Mouse (Mus musculus) forebrain, embryonic 11.5 days (tissue): ENCODE measurements around the gene Slx1b. TPM values are rescaled to one million over a fixed set of nuclear protein-coding genes. Genes with fewer than 3 reads are reported as not detected.

Source experiments
- ATAC-seq: fragments of 200-750 bp; cut with Nextera tagmentation; replicated peaks from 2 replicates; pipeline ENCODE4 v1.8.0; 2017; ENCODE audit warnings: moderate TSS enrichment; ENCODE audit not compliant: low FRiP score
- DNase-seq: peaks from one replicate; pipeline ENCODE4 v3.0.0-alpha.2; 2017; ENCODE audit warnings: low spot score
- H3K27ac ChIP-seq: fragments of 300-500 bp; sonication (generic); 2 replicates; pipeline ENCODE4 v1.5.1; 2014; ENCODE audit warnings: low read depth, low read length
- H3K27me3 ChIP-seq: fragments of 300-500 bp; sonication (generic); 2 replicates; pipeline ENCODE4 v1.6.1; 2014; ENCODE audit warnings: mild to moderate bottlenecking, low read length, mixed read lengths; ENCODE audit not compliant: control insufficient read depth, insufficient read depth
- H3K36me3 ChIP-seq: fragments of 300-500 bp; sonication (generic); 2 replicates; pipeline ENCODE4 v1.6.1; 2014; ENCODE audit warnings: mild to moderate bottlenecking, low read length, moderate library complexity, mixed read lengths; ENCODE audit not compliant: control insufficient read depth, insufficient read depth
- H3K4me1 ChIP-seq: fragments of 300-500 bp; sonication (generic); replicated peaks from 2 replicates; pipeline ENCODE4 v1.6.1; 2014; ENCODE audit warnings: low read length, mixed read lengths; ENCODE audit not compliant: control insufficient read depth, insufficient read depth
- H3K4me2 ChIP-seq: fragments of 300-500 bp; sonication (generic); 2 replicates; pipeline ENCODE4 v1.6.1; 2014; ENCODE audit warnings: low read depth, mild to moderate bottlenecking, low read length, moderate library complexity, mixed read lengths; ENCODE audit not compliant: severe bottlenecking
- H3K4me3 ChIP-seq: fragments of 300-500 bp; sonication (generic); 2 replicates; pipeline ENCODE4 v1.5.1; 2014; ENCODE audit warnings: low read depth, low read length
- H3K9ac ChIP-seq: fragments of 300-500 bp; sonication (generic); 2 replicates; pipeline ENCODE4 v1.6.1; 2014; ENCODE audit warnings: low read length
- H3K9me3 ChIP-seq: fragments of 300-500 bp; sonication (generic); 2 replicates; pipeline ENCODE4 v1.6.1; 2016; ENCODE audit warnings: low read length, mixed read lengths; ENCODE audit not compliant: control insufficient read depth
- WGBS: fragments of 180-500 bp; shearing (Covaris S2); extraction: QIAGEN DNeasy Blood & Tissue Kit; methylation state at CpG from one replicate; pipeline ENCODE4 v1.1.7; 2014; 5-methylcytosine and 5-hydroxymethylcytosine counted together
- polyA plus RNA-seq: library from polyadenylated mRNA; unstranded; fragments of >200 nt; fragmentation: Nextera tagmentation; extraction: Ambion mirVana; gene quantifications from 2 replicates; pipeline ENCODE4 v1.2.1, GENCODE M21; 2014

The Slx1b gene
- polyA plus RNA-seq, 1 experiment from 2014 or later: 13.1 TPM

GRCm38 (mm10) chr7:126725667-126726066 is 30.1 kb upstream of the Slx1b start:
- ATAC-seq (no peak), DNase-seq (no peak)
- 87% methylated on average over 5 of the region's 5 CpGs for WGBS
- no peaks in the 10 kb centered on the region for H3K9me3 ChIP-seq
- no peak overlapping the region for H3K4me3 ChIP-seq
- no peaks in the 10 kb centered on the region for H3K36me3 ChIP-seq
- H3K4me2 ChIP-seq: no peak overlapping the region
- no peak overlapping the region for H3K27ac ChIP-seq
- no peaks in the 10 kb centered on the region for H3K4me1 ChIP-seq
- no peak overlapping the region for H3K9ac ChIP-seq
- H3K27me3 ChIP-seq: no peaks in the 10 kb centered on the region

GRCm38 (mm10) chr7:126725077-126725476 is 29.5 kb upstream of the Slx1b start:
- no peak overlapping the region for H3K4me3 ChIP-seq
- 84% methylated on average over 3 of the region's 3 CpGs for whole genome bisulfite sequencing
- DNase-seq (no peak), ATAC-seq (no peak)
- no peaks in the 10 kb centered on the region for H3K9me3 ChIP-seq
- H3K4me1 ChIP-seq: no peaks in the 10 kb centered on the region
- H3K27me3 ChIP-seq: no peaks in the 10 kb centered on the region
- H3K4me2 ChIP-seq: no peak overlapping the region
- H3K36me3 ChIP-seq: no peaks in the 10 kb centered on the region
- H3K9ac ChIP-seq: no peak overlapping the region
- H3K27ac ChIP-seq: no peak overlapping the region

- Histone ChIP-seq H3K36me3 (no peaks in the 10 kb centered on the region), H3K4me1 (no peaks in the 10 kb centered on the region), H3K4me3 (no peak overlapping the region), H3K9me3 (no peaks in the 10 kb centered on the region), H3K9ac (no peak overlapping the region), H3K27me3 (no peaks in the 10 kb centered on the region), H3K4me2 (no peak overlapping the region), H3K27ac (no peak overlapping the region)
- DNase-seq (no peak), ATAC-seq (no peak)
- 93% methylated on average over 13 of the region's 13 CpGs for WGBS
Observed at GRCm38 (mm10) chr7:126721635-126722034, 26.1 kb upstream of the Slx1b start.

- Histone ChIP-seq H3K27ac (no peak overlapping the region), H3K9ac (no peak overlapping the region), H3K9me3 (no peaks in the 10 kb centered on the region), H3K27me3 (no peaks in the 10 kb centered on the region), H3K4me3 (no peak overlapping the region), H3K4me1 (no peaks in the 10 kb centered on the region), H3K4me2 (no peak overlapping the region), H3K36me3 (no peaks in the 10 kb centered on the region)
- WGBS: 95% methylated on average over 5 of the region's 5 CpGs
- DNase-seq (no peak), ATAC-seq (no peak)
Observed at GRCm38 (mm10) chr7:126718787-126719337, 23.3 kb upstream of the Slx1b start.

- no peak overlapping the region for H3K9ac ChIP-seq
- 89% methylated on average over 3 of the region's 3 CpGs for WGBS
- H3K9me3 ChIP-seq: no peaks in the 10 kb centered on the region
- no peak for ATAC-seq
- H3K36me3 ChIP-seq: no peaks in the 10 kb centered on the region
- H3K4me3 ChIP-seq: no peak overlapping the region
- H3K27ac ChIP-seq: no peak overlapping the region
- no peaks in the 10 kb centered on the region for H3K27me3 ChIP-seq
- DNase-seq: no peak
- H3K4me2 ChIP-seq: no peak overlapping the region
- H3K4me1 ChIP-seq: no peaks in the 10 kb centered on the region
Observed at GRCm38 (mm10) chr7:126717566-126717965, 22.0 kb upstream of the Slx1b start.

GRCm38 (mm10) chr7:126715679-126716078 is 20.1 kb upstream of the Slx1b start:
- no peaks in the 10 kb centered on the region for H3K9me3 ChIP-seq
- no peaks in the 10 kb centered on the region for H3K4me1 ChIP-seq
- H3K36me3 ChIP-seq: no peaks in the 10 kb centered on the region
- H3K4me3 ChIP-seq: no peak overlapping the region
- H3K4me2 ChIP-seq: no peak overlapping the region
- H3K9ac ChIP-seq: no peak overlapping the region
- H3K27ac ChIP-seq: no peak overlapping the region
- H3K27me3 ChIP-seq: no peaks in the 10 kb centered on the region
- DNase-seq: no peak
- 83% methylated on average over 4 of the region's 4 CpGs for WGBS
- no peak for ATAC-seq

GRCm38 (mm10) chr7:126711910-126712309 is 16.3 kb upstream of the Slx1b start:
- no peaks in the 10 kb centered on the region for H3K36me3 ChIP-seq
- WGBS: 81% methylated on average over 3 of the region's 3 CpGs
- H3K27ac ChIP-seq: no peak overlapping the region
- H3K4me3 ChIP-seq: no peak overlapping the region
- no peak for ATAC-seq
- H3K4me2 ChIP-seq: no peak overlapping the region
- no peaks in the 10 kb centered on the region for H3K27me3 ChIP-seq
- no peaks in the 10 kb centered on the region for H3K4me1 ChIP-seq
- H3K9me3 ChIP-seq: no peaks in the 10 kb centered on the region
- no peak for DNase-seq
- no peak overlapping the region for H3K9ac ChIP-seq

- 78% methylated on average over 4 of the region's 4 CpGs for WGBS
- no peak for ATAC-seq
Observed at GRCm38 (mm10) chr7:126710266-126710665, 14.7 kb upstream of the Slx1b start.

GRCm38 (mm10) chr7:126708175-126708952 is 12.8 kb upstream of the Slx1b start:
- H3K36me3 ChIP-seq: no peaks in the 10 kb centered on the region
- H3K27ac ChIP-seq: no peak overlapping the region
- 0 out of 2 replicates have a peak, but pooled peaks cover 2% of the 10 kb centered on the region for H3K27me3 ChIP-seq
- no peak for DNase-seq
- peaks cover 5% of the 10 kb centered on the region for H3K4me1 ChIP-seq
- H3K4me2 ChIP-seq: no peak overlapping the region
- ATAC-seq: no peak
- H3K9me3 ChIP-seq: no peaks in the 10 kb centered on the region
- no peak overlapping the region for H3K9ac ChIP-seq
- 84% methylated on average over 10 of the region's 10 CpGs for WGBS
- H3K4me3 ChIP-seq: no peak overlapping the region

More at GRCm38 (mm10) chr7:126710266-126710665, 14.7 kb upstream of the Slx1b start:
- Histone ChIP-seq H3K27ac (no peak overlapping the region), H3K27me3 (0 out of 2 replicates have a peak, but pooled peaks cover 2% of the 10 kb centered on the region), H3K9ac (no peak overlapping the region), H3K4me2 (no peak overlapping the region), H3K4me1 (no peaks in the 10 kb centered on the region), H3K9me3 (no peaks in the 10 kb centered on the region), H3K36me3 (no peaks in the 10 kb centered on the region), H3K4me3 (no peak overlapping the region)
- no peak for DNase-seq
